Comparison of ENCODE assay signal across 24 mouse cellular contexts in the genomic region with DNA sequence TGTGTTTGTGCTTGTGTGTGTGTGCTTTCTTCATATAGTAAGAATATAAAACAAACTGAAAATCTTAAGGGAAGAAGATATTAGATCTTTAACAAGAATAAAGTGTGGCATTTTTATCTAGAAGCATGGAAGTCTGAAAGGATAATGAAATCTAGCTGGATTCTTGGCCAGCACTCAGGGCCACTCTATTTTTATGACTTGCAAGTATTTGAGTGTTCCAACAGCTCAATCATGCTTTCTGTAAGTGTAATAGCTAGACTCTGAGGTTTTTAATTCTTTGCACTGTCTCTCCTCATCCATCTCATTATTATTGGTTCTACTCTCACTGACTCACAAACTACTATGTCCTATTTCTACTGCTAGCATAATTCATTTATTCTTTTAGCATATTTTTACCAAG. TPM values are rescaled to one million over a fixed set of nuclear protein-coding genes. Genes with fewer than 3 reads are reported as not detected.
"Had no signal": no experiment of that assay in that cellular context is flagged by ENCODE, and none has a peak within 500 bp of the region (broad histone marks: within the 10 kb centered on the region; RNA-seq: fewer than 3 reads in every experiment).

No protein-coding gene starts in this region.

- DNase-seq: cerebellum, adult 8-10 months; cerebellum, adult 9-10 months; cerebellum, adult 9-11 months; cerebellum, postnatal 10 days; cerebellum, postnatal 14 days; cerebellum, postnatal 25 days; cerebellum, postnatal 36 days; embryo, embryonic 11 days; forebrain, postnatal 0 days; gastrocnemius, adult 2 months; gastrocnemius, postnatal 10 days; gastrocnemius, postnatal 14 days; gastrocnemius, postnatal 25 days; gastrocnemius, postnatal 36 days; heart, adult 11 months; heart, adult 18-20 months; heart, adult 2 months had no signal

- ATAC-seq: forebrain, embryonic 13.5 days; forebrain, embryonic 14.5 days; forebrain, embryonic 15.5 days; forebrain, embryonic 16.5 days; forebrain, postnatal 0 days had no signal

RNA-seq across cellular contexts. Expression of gene Grik2, which starts 5.6 kb away (rescaled TPM):
- total RNA-seq: common myeloid progenitor, adult 5-6 weeks; granulocyte monocyte progenitor cell, adult 5-6 weeks had no signal
- polyA plus RNA-seq: erythroblast, embryonic 14.5 days had no signal
